Mouse (Mus musculus): Measurements from ENCODE around the gene Hist1h4d. TPM values are rescaled to one million over a fixed set of nuclear protein-coding genes. Genes with fewer than 3 reads are reported as not detected.
"Not testable (repeated sequence)": the region's sequence is repeated elsewhere in the genome, so short reads cannot be mapped to it uniquely, and the experiment has no call there.

Hist1h4d gene
- polyA plus RNA-seq, 1 experiment, result 2.8 TPM

GRCm38 (mm10) chr13:23535137-23536075 lies 46.0 kb upstream of the Hist1h4d start, which contains the start of gene Hist1h3g:
TSS of gene Hist1h3g (plus strand) at chr13:23535422.
- TF ChIP-seq MAX (IDR thresholded peaks at IDR 0.05), result peak; percentile 34
- H3K4me3 ChIP-seq (ENCODE audit: insufficient read depth, poor library complexity, severe bottlenecking), result peak within 1 kb of the TSS; percentile 36
- not testable (repeated sequence) for H3K27me3 ChIP-seq (ENCODE audit: control insufficient read depth, insufficient read depth, insufficient read length); H3K79me3 ChIP-seq (ENCODE audit: low read depth); H3K36me3 ChIP-seq (ENCODE audit: control insufficient read depth, insufficient read depth)
- H3K79me2 ChIP-seq (ENCODE audit: control insufficient read depth, insufficient read depth), result peaks cover 22% of the 10 kb centered on the region
- peak within 1 kb of the TSS; percentile 81 for H3ac ChIP-seq (ENCODE audit: control insufficient read depth, insufficient read length, low read depth)

GRCm38 (mm10) chr13:23536076-23536822 lies 45.1 kb upstream of the Hist1h4d start:
- no peaks in the 10 kb centered on the region for H3K79me3 ChIP-seq (ENCODE audit: low read depth)

GRCm38 (mm10) chr13:23537006-23537710 lies 44.2 kb upstream of the Hist1h4d start:
- TF ChIP-seq FOSL1 (IDR thresholded peaks at IDR 0.05; ENCODE audit: insufficient read depth, low read length, poor library complexity, severe bottlenecking) (no peak), MAX (IDR thresholded peaks at IDR 0.05) (no peak), CEBPB (IDR thresholded peaks at IDR 0.05; ENCODE audit: low read depth) (no peak), CTCF (IDR thresholded peaks at IDR 0.05; ENCODE audit: control insufficient read depth, insufficient read depth, insufficient read length) (no peak), USF1 (IDR thresholded peaks at IDR 0.05; ENCODE audit: low read depth) (no peak), MYOG (IDR thresholded peaks at IDR 0.05; ENCODE audit: control insufficient read depth, extremely low read depth, insufficient read length) (no peak), MYOD1 (IDR thresholded peaks at IDR 0.05; ENCODE audit: control insufficient read depth, insufficient read length, low read depth) (no peak)
- H3K79me2 ChIP-seq (ENCODE audit: control insufficient read depth, insufficient read depth), result peaks cover 22% of the 10 kb centered on the region
- H3K4me3 ChIP-seq (ENCODE audit: insufficient read depth, poor library complexity, severe bottlenecking), result no peak overlapping the region
- no peaks in the 10 kb centered on the region for H3K27me3 ChIP-seq (ENCODE audit: control insufficient read depth, insufficient read depth, insufficient read length)
- no peaks in the 10 kb centered on the region for H3K36me3 ChIP-seq (ENCODE audit: control insufficient read depth, insufficient read depth)
- H3K79me3 ChIP-seq (ENCODE audit: low read depth), result no peaks in the 10 kb centered on the region
- peak overlapping the region; percentile 44 for H3ac ChIP-seq (ENCODE audit: control insufficient read depth, insufficient read length, low read depth)

More at GRCm38 (mm10) chr13:23536076-23536822, 45.1 kb upstream of the Hist1h4d start:
- H3K27me3 ChIP-seq (ENCODE audit: control insufficient read depth, insufficient read depth, insufficient read length), result no peaks in the 10 kb centered on the region
- peak overlapping the region; percentile 44 for H3ac ChIP-seq (ENCODE audit: control insufficient read depth, insufficient read length, low read depth)
- H3K79me2 ChIP-seq (ENCODE audit: control insufficient read depth, insufficient read depth), result peaks cover 22% of the 10 kb centered on the region
- no peak for TF ChIP-seq MYOD1 (IDR thresholded peaks at IDR 0.05; ENCODE audit: control insufficient read depth, insufficient read length, low read depth)
- TF ChIP-seq CTCF (IDR thresholded peaks at IDR 0.05; ENCODE audit: control insufficient read depth, insufficient read depth, insufficient read length), result no peak
- TF ChIP-seq MYOG (IDR thresholded peaks at IDR 0.05; ENCODE audit: control insufficient read depth, extremely low read depth, insufficient read length), result no peak
- TF ChIP-seq CEBPB (IDR thresholded peaks at IDR 0.05; ENCODE audit: low read depth), result no peak
- TF ChIP-seq FOSL1 (IDR thresholded peaks at IDR 0.05; ENCODE audit: insufficient read depth, low read length, poor library complexity, severe bottlenecking), result no peak
- TF ChIP-seq MAX (IDR thresholded peaks at IDR 0.05), result no peak
- TF ChIP-seq USF1 (IDR thresholded peaks at IDR 0.05; ENCODE audit: low read depth), result no peak
- H3K36me3 ChIP-seq (ENCODE audit: control insufficient read depth, insufficient read depth), result no peaks in the 10 kb centered on the region
- peak overlapping the region; percentile 36 for H3K4me3 ChIP-seq (ENCODE audit: insufficient read depth, poor library complexity, severe bottlenecking)

DNA sequence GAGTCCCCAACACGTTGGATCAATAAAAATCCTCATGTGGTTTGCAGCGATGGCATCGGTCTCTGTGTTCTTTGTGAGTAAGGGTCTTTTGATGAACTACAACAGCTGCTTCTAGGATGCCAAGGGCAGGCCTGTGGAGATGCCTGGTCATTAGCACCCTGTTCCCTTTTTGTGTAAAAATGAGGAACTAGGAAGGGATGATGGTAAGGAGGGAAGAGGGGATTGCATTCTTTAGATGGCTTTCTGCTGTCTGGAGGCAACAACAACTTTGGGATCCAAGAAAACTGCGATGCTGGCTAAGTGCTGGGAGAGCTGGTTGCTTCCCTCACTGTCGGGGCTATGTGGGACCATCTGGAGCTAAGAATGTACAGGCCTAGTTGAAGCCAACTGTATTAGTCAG lies 43.1 kb upstream of the Hist1h4d start:
- H3K79me2 ChIP-seq (ENCODE audit: control insufficient read depth, insufficient read depth), result peaks cover 22% of the 10 kb centered on the region
- no peaks in the 10 kb centered on the region for H3K27me3 ChIP-seq (ENCODE audit: control insufficient read depth, insufficient read depth, insufficient read length)
- H3K79me3 ChIP-seq (ENCODE audit: low read depth), result no peaks in the 10 kb centered on the region
- H3ac ChIP-seq (ENCODE audit: control insufficient read depth, insufficient read length, low read depth), result peak overlapping the region; percentile 50
- peak overlapping the region; percentile 8 for H3K4me3 ChIP-seq (ENCODE audit: insufficient read depth, poor library complexity, severe bottlenecking)
- no peaks in the 10 kb centered on the region for H3K36me3 ChIP-seq (ENCODE audit: control insufficient read depth, insufficient read depth)
- TF ChIP-seq MYOG (IDR thresholded peaks at IDR 0.05; ENCODE audit: control insufficient read depth, extremely low read depth, insufficient read length) (no peak), CEBPB (IDR thresholded peaks at IDR 0.05; ENCODE audit: low read depth) (no peak), MYOD1 (IDR thresholded peaks at IDR 0.05; ENCODE audit: control insufficient read depth, insufficient read length, low read depth) (no peak), FOSL1 (IDR thresholded peaks at IDR 0.05; ENCODE audit: insufficient read depth, low read length, poor library complexity, severe bottlenecking) (no peak), MAX (IDR thresholded peaks at IDR 0.05) (no peak)

GRCm38 (mm10) chr13:23539821-23540220 lies 41.6 kb upstream of the Hist1h4d start:
- H3K79me3 ChIP-seq (ENCODE audit: low read depth); H3K36me3 ChIP-seq (ENCODE audit: control insufficient read depth, insufficient read depth); H3K4me3 ChIP-seq (ENCODE audit: insufficient read depth, poor library complexity, severe bottlenecking); H3K27me3 ChIP-seq (ENCODE audit: control insufficient read depth, insufficient read depth, insufficient read length); H3ac ChIP-seq (ENCODE audit: control insufficient read depth, insufficient read length, low read depth): not testable (repeated sequence)
- H3K79me2 ChIP-seq (ENCODE audit: control insufficient read depth, insufficient read depth), result peaks cover 22% of the 10 kb centered on the region

Data from C2C12 (cell line).